Mouse (Mus musculus): ENCODE results near the gene Ccr5.

Gene Ccr5

DNA sequence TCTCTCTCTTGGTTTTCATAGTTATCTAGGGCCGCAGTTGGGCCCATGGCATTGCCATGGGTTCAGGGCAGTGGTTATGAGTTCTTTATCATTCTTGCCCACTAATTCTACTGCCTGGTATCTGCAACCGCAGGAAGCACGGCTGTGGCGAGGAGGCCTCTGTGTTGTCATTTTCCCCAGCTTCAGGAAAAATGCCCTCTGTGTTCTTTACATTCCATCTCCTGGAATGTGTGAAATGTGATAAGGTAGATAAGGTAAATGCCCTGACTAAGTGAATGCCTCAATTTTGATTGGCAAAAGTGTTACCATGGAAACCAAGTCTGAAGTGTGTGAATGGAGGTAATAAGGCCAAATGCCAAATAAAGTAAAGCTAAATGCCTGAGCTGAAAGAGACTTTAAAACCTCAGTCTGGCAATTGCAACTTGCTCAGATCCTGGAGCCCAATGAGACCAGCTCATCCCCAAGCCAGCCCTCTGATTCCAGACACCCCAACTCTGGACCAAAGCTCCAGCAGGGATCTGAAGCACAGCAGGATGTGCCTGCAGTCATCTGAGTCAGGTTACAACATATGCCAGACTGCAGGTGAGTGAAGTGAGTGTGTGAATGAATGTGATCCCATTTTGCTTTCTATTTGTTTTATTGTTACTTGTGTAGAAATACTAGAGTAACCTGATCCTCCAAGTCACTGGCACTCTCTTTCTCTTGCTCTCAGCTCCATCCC lies 16.9 kb downstream of the Ccr5 start:
- no peak for DNase-seq (ENCODE audit: extremely low read depth, low read depth, low spot score)

- no peak for DNase-seq (ENCODE audit: extremely low read depth, low read depth, low spot score)
Observed at GRCm38 (mm10) chr9:124143678-124144077, 22.3 kb downstream of the Ccr5 start.

DNA sequence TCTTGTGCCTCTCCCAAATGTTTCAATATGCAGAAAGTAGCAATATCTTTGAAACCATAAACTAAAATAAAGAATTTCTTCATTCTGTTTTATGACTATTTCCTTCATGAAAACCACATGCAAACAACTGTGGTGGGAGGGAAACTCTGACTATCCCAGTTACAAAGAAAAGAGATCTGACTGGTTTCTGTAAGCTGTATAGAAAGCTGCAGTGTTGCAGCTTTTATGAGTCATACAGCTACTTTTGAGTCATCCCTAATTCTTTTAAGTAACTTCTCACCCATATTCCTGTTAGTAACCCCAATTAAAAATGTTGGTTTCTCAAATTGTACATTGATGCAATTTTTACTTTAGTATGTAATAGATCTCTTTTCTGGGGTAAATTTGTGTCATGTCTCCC lies 25.0 kb downstream of the Ccr5 start:
- no peak for DNase-seq (ENCODE audit: extremely low read depth, low read depth, low spot score)
